Mouse (Mus musculus) lung, adult 10 weeks (tissue): ENCODE measurements around the gene Cox7c. TPM values are rescaled to one million over a fixed set of nuclear protein-coding genes. Genes with fewer than 3 reads are reported as not detected.

Experiments used
- polyA plus RNA-seq: library from polyadenylated mRNA; stranded (reverse); fragments of 350-450 nt; fragmentation: Illumina TruSeq; extraction: RNeasy Lipid Tissue Mini Kit (QIAGEN cat#74804); gene quantifications from one replicate; pipeline ENCODE4 v1.2.3, GENCODE M21; 2014; ENCODE audit warnings: low read depth, low replicate concordance; ENCODE audit not compliant: insufficient read depth

Gene Cox7c
- 527 TPM for polyA plus RNA-seq

GRCm38 (mm10) chr13:86046254-86046951 lies at the start of gene Cox7c:
Gene Cox7c, minus strand, starts transcription at chr13:86046904.

